ENCODE assay signal across 8 mouse cellular contexts in genomic region chr6:108569460-108570187, GRCm38 (mm10).
DNase-seq lines count a peak whose midpoint lies in the region; ATAC-seq and TF ChIP-seq lines count a peak whose summit lies in the region.

No protein-coding gene starts in this region.

- no peak overlapping the region for H3K9ac ChIP-seq in ES-E14 (ENCODE audit: insufficient read depth, low read depth, low read length, poor library complexity, severe bottlenecking)
- H3K9ac ChIP-seq in lung, embryonic 16.5 days (ENCODE audit: low read length) = no peak overlapping the region
- no peak overlapping the region for H3K9ac ChIP-seq in forebrain, embryonic 13.5 days
- no peak overlapping the region for H3K9ac ChIP-seq in forebrain, embryonic 11.5 days (ENCODE audit: low read length)

- no peak overlapping the region for H3K4me3 ChIP-seq in ES-E14 (ENCODE audit: insufficient read depth in 1 of 2, low read depth in 1 of 2, low read length in 2 of 2, poor library complexity in 1 of 2, severe bottlenecking in 1 of 2)
- H3K4me3 ChIP-seq in embryonic facial prominence, embryonic 10.5 days = no peak overlapping the region
- H3K4me3 ChIP-seq in lung, embryonic 16.5 days (ENCODE audit: low read length) = no peak overlapping the region
- no peak overlapping the region for H3K4me3 ChIP-seq in forebrain, embryonic 13.5 days
- H3K4me3 ChIP-seq in forebrain, embryonic 11.5 days (ENCODE audit: low read depth, low read length) = no peak overlapping the region

- H3K27me3 ChIP-seq in embryonic facial prominence, embryonic 10.5 days (replicated peaks; ENCODE audit: low read depth, poor library complexity, severe bottlenecking) = no peaks in the 10 kb centered on the region
- no peaks in the 10 kb centered on the region for H3K27me3 ChIP-seq in lung, embryonic 16.5 days (ENCODE audit: control insufficient read depth, insufficient read depth, low read depth, low read length)
- H3K27me3 ChIP-seq in forebrain, embryonic 13.5 days = no peaks in the 10 kb centered on the region
- no peaks in the 10 kb centered on the region for H3K27me3 ChIP-seq in forebrain, embryonic 11.5 days (ENCODE audit: control insufficient read depth, insufficient read depth, low read length)

- in situ Hi-C loops in ES-E14 (cut with MboI; ENCODE audit: low sequenced_read_pairs in 2 of 2, unreplicated experiment in 2 of 2) = no loop called here

- ATAC-seq in lung, embryonic 16.5 days (ENCODE audit: low read depth) = peak; percentile 42
- no peak for ATAC-seq in forebrain, embryonic 13.5 days
- no peak for ATAC-seq in forebrain, embryonic 11.5 days (replicated peaks; ENCODE audit: low FRiP score)

- 54% methylated on average over 7 of the region's 7 CpGs for WGBS in embryonic facial prominence, embryonic 10.5 days
- 46% methylated on average over 7 of the region's 7 CpGs for WGBS in lung, embryonic 16.5 days
- 77% methylated on average over 7 of the region's 7 CpGs for whole genome bisulfite sequencing in forebrain, embryonic 13.5 days
- WGBS in forebrain, embryonic 11.5 days = 74% methylated on average over 7 of the region's 7 CpGs

- no peak overlapping the region for H3K4me2 ChIP-seq in lung, embryonic 16.5 days (ENCODE audit: low read depth, low read length)
- no peak overlapping the region for H3K4me2 ChIP-seq in forebrain, embryonic 13.5 days
- H3K4me2 ChIP-seq in forebrain, embryonic 11.5 days (ENCODE audit: low read depth, low read length, severe bottlenecking) = no peak overlapping the region

- H3K36me3 ChIP-seq in ES-E14 (ENCODE audit: control insufficient read depth, insufficient read depth, low read length, poor library complexity, severe bottlenecking) = no peaks in the 10 kb centered on the region; the same call in 1 of the 2 replicates
- no peaks in the 10 kb centered on the region for H3K36me3 ChIP-seq in embryonic facial prominence, embryonic 10.5 days (replicated peaks)
- no peaks in the 10 kb centered on the region for H3K36me3 ChIP-seq in lung, embryonic 16.5 days (ENCODE audit: control insufficient read depth, insufficient read depth, low read length)
- H3K36me3 ChIP-seq in forebrain, embryonic 13.5 days (ENCODE audit: poor library complexity, severe bottlenecking) = no peaks in the 10 kb centered on the region
- H3K36me3 ChIP-seq in forebrain, embryonic 11.5 days (ENCODE audit: control insufficient read depth, insufficient read depth, low read length) = no peaks in the 10 kb centered on the region

- peaks cover 14 to 15% of the 10 kb centered on the region in 2 experiments for H3K4me1 ChIP-seq in ES-E14 (ENCODE audit: control insufficient read depth in 2 of 2, insufficient read depth in 2 of 2, low read length in 2 of 2, poor library complexity in 1 of 2)
- H3K4me1 ChIP-seq in embryonic facial prominence, embryonic 10.5 days = peaks cover 36% of the 10 kb centered on the region
- H3K4me1 ChIP-seq in lung, embryonic 16.5 days (replicated peaks; ENCODE audit: control insufficient read depth, insufficient read depth, low read length) = peaks cover 22% of the 10 kb centered on the region
- H3K4me1 ChIP-seq in forebrain, embryonic 13.5 days = peaks cover 15% of the 10 kb centered on the region
- 0 out of 2 replicates have a peak, but pooled peaks cover 4% of the 10 kb centered on the region for H3K4me1 ChIP-seq in forebrain, embryonic 11.5 days (replicated peaks; ENCODE audit: control insufficient read depth, insufficient read depth, low read length)

- no peak for DNase-seq in ES-E14 (ENCODE audit: low read depth, low spot score)
- DNase-seq in embryonic facial prominence, embryonic 10.5 days (ENCODE audit: low spot score) = peak; percentile 59
- peak; percentile 77 for DNase-seq in hindlimb bud, embryonic 11.5 days (ENCODE audit: extremely low spot score, low read depth, low spot score)
- DNase-seq in c-Kit-positive CD71-positive TER-119-positive erythroid progenitor cells, embryonic 14.5 days (ENCODE audit: low spot score) = no peak
- no peak for DNase-seq in forebrain, embryonic 11.5 days (ENCODE audit: low spot score)
- DNase-seq in left cerebral cortex, adult 9 months (ENCODE audit: low spot score in 2 of 2) = no peak

- no peaks in the 10 kb centered on the region for H3K9me3 ChIP-seq in ES-E14 (ENCODE audit: control insufficient read depth, insufficient read depth, low read depth, low read length)
- H3K9me3 ChIP-seq in embryonic facial prominence, embryonic 10.5 days = no peaks in the 10 kb centered on the region
- no peaks in the 10 kb centered on the region for H3K9me3 ChIP-seq in lung, embryonic 16.5 days (ENCODE audit: control insufficient read depth, low read length)
- H3K9me3 ChIP-seq in forebrain, embryonic 13.5 days (replicated peaks) = no peaks in the 10 kb centered on the region
- H3K9me3 ChIP-seq in forebrain, embryonic 11.5 days (ENCODE audit: control insufficient read depth, low read length) = no peaks in the 10 kb centered on the region

- H3K27ac ChIP-seq in ES-E14 (ENCODE audit: insufficient read depth, low read depth, low read length, poor library complexity, severe bottlenecking) = no peak overlapping the region
- no peak overlapping the region for H3K27ac ChIP-seq in embryonic facial prominence, embryonic 10.5 days (replicated peaks)
- peak overlapping the region; percentile 66 for H3K27ac ChIP-seq in lung, embryonic 16.5 days (ENCODE audit: low read length)
- H3K27ac ChIP-seq in forebrain, embryonic 13.5 days = no peak overlapping the region
- H3K27ac ChIP-seq in forebrain, embryonic 11.5 days (ENCODE audit: low read depth, low read length) = no peak overlapping the region

TF ChIP-seq in ES-E14, 5 proteins besides CTCF, POLR2A, EP300 and RAD21:
- TF ChIP-seq MAFK (IDR thresholded peaks at IDR 0.05; ENCODE audit: insufficient read depth, low read depth, low read length) (no peak), ZNF384 (IDR thresholded peaks at IDR 0.05; ENCODE audit: low read depth, low read length) (0 out of 2 replicates have a peak, but pooled peaks have one; percentile 49)

Comparison
In these comparisons a context has a peak if more than half of its experiments do, and no peak if none do; other contexts are left out.
1. DNase-seq: peak in embryonic facial prominence, embryonic 10.5 days (single experiment) and hindlimb bud, embryonic 11.5 days (single experiment); none in ES-E14 (single experiment), c-Kit-positive CD71-positive TER-119-positive erythroid progenitor cells, embryonic 14.5 days (single experiment), forebrain, embryonic 11.5 days (single experiment) and left cerebral cortex, adult 9 months (0 of 2).